Mouse (Mus musculus): ENCODE data around the gene Plekhb1.

GRCm38 (mm10) chr7:100670646-100671045, 8.4 kb upstream of the Plekhb1 start:
- no peak for TF ChIP-seq CTCF (IDR thresholded peaks at IDR 0.05; ENCODE audit: extremely low read depth, insufficient read length, insufficient replicate concordance, low read depth, low read length)
- TF ChIP-seq POLR2A (IDR thresholded peaks at IDR 0.05; ENCODE audit: low read depth, low read length): no peak
